Mouse (Mus musculus): ENCODE data around the gene Dhx8. TPM values are rescaled to one million over a fixed set of nuclear protein-coding genes. Genes with fewer than 3 reads are reported as not detected.

Dhx8 gene
- total and polyA plus RNA-seq, 3 experiments, result 33.1 to 44.7 TPM; not detected in 1

- Histone ChIP-seq H3K36me3 (ENCODE audit: control insufficient read depth in 1 of 2, insufficient read depth in 2 of 2, low read length in 2 of 2) (no peaks in the 10 kb centered on the region; a peak in 1 of 4 replicates), H3K4me1 (ENCODE audit: control insufficient read depth in 1 of 2, insufficient read depth in 2 of 2, low read length in 2 of 2) (no peaks in the 10 kb centered on the region), H3K4me3 (ENCODE audit: control insufficient read depth in 1 of 2, insufficient read depth in 1 of 2, low read depth in 2 of 2, low read length in 2 of 2) (no peak overlapping the region), H3K79me2 (ENCODE audit: control insufficient read depth, insufficient read depth, low read length, poor library complexity) (no peaks in the 10 kb centered on the region; the same call in 1 of the 2 replicates), H3K27ac (ENCODE audit: control insufficient read depth, low read depth, low read length) (no peak overlapping the region), H3K9ac (ENCODE audit: control insufficient read depth, low read depth, low read length, poor library complexity, severe bottlenecking) (no peak overlapping the region), H3K9me3 (replicated peaks; ENCODE audit: insufficient read depth, low read length) (no peaks in the 10 kb centered on the region), H3K27me3 (ENCODE audit: control insufficient read depth in 1 of 2, insufficient read depth in 2 of 2, low read length in 2 of 2) (peaks cover 0 to 11% of the 10 kb centered on the region in 2 experiments; a peak in 2 of 4 replicates)
- DNase-seq (ENCODE audit: low read depth, low spot score), result peak; percentile 82
- TF ChIP-seq CTCF (IDR thresholded peaks at IDR 0.05 in 2 of 3, conservative IDR thresholded peaks at IDR 0.05 in 1 of 3; ENCODE audit: control insufficient read depth in 1 of 3, insufficient read depth in 1 of 3, low read depth in 2 of 3, low read length in 3 of 3, poor library complexity in 1 of 3, severe bottlenecking in 1 of 3) (peak; percentile 87 to 99 (median 89)), POLR2A (IDR thresholded peaks at IDR 0.05; ENCODE audit: control insufficient read depth in 1 of 2, insufficient read depth in 1 of 2, low read depth in 1 of 2, low read length in 2 of 2, poor library complexity in 1 of 2) (no peak), SMC3 (IDR thresholded peaks at IDR 0.05; ENCODE audit: low read depth, low read length) (0 out of 2 replicates have a peak, but pooled peaks have one; percentile 28), RAD21 (IDR thresholded peaks at IDR 0.05; ENCODE audit: low read depth, low read length) (peak; percentile 16)
These were observed 81.8 kb downstream of the Dhx8 start for GRCm38 (mm10) chr11:101814375-101815102.

GRCm38 (mm10) chr11:101815103-101816085, 82.7 kb downstream of the Dhx8 start:
- peaks cover 0 to 11% of the 10 kb centered on the region in 2 experiments; a peak in 2 of 4 replicates for H3K27me3 ChIP-seq (ENCODE audit: control insufficient read depth in 1 of 2, insufficient read depth in 2 of 2, low read length in 2 of 2)

More at GRCm38 (mm10) chr11:101815103-101816085, 82.7 kb downstream of the Dhx8 start:
- TF ChIP-seq NELFE (IDR thresholded peaks at IDR 0.05; ENCODE audit: low read depth, low read length) (no peak), MYC (IDR thresholded peaks at IDR 0.05; ENCODE audit: low read depth, low read length) (no peak), E2F4 (IDR thresholded peaks at IDR 0.05; ENCODE audit: borderline replicate concordance, low read depth, low read length) (no peak), EP300 (IDR thresholded peaks at IDR 0.05; ENCODE audit: low read depth in 1 of 2, low read length in 2 of 2) (no peak), GABPA (IDR thresholded peaks at IDR 0.05; ENCODE audit: low read depth, low read length) (no peak), TBP (IDR thresholded peaks at IDR 0.05; ENCODE audit: low read depth, low read length) (no peak)
- no peak overlapping the region for H3K4me3 ChIP-seq (ENCODE audit: control insufficient read depth in 1 of 2, insufficient read depth in 1 of 2, low read depth in 2 of 2, low read length in 2 of 2)
- H3K36me3 ChIP-seq (ENCODE audit: control insufficient read depth in 1 of 2, insufficient read depth in 2 of 2, low read length in 2 of 2), result no peaks in the 10 kb centered on the region; a peak in 1 of 4 replicates
- no peaks in the 10 kb centered on the region; the same call in 1 of the 2 replicates for H3K79me2 ChIP-seq (ENCODE audit: control insufficient read depth, insufficient read depth, low read length, poor library complexity)
- no peak for DNase-seq (ENCODE audit: low read depth, low spot score)
- H3K4me1 ChIP-seq (ENCODE audit: control insufficient read depth in 1 of 2, insufficient read depth in 2 of 2, low read length in 2 of 2), result no peaks in the 10 kb centered on the region
- H3K9ac ChIP-seq (ENCODE audit: control insufficient read depth, low read depth, low read length, poor library complexity, severe bottlenecking), result no peak overlapping the region
- H3K27ac ChIP-seq (ENCODE audit: control insufficient read depth, low read depth, low read length), result no peak overlapping the region
- H3K9me3 ChIP-seq (replicated peaks; ENCODE audit: insufficient read depth, low read length), result no peaks in the 10 kb centered on the region

Other genes starting within 250 kb of the Dhx8 start
- 35.3 and 37.1 TPM in 2 replicates for gene Brca1, start 181.0 kb upstream of the Dhx8 start, total RNA-seq (2012; rRNA removed)
- 1,000 to 10,000 TPM in 1 of 2 experiments, 10 to 100 TPM in 1; 25.7 to 1,155 TPM for gene Brca1, start 181.0 kb upstream of the Dhx8 start, polyA plus RNA-seq (2012; ENCODE audit: insufficient read depth in 1 of 2, insufficient read length in 2 of 2, low read depth in 1 of 2, low replicate concordance in 2 of 2, missing spikeins in 1 of 2)
- gene Nbr1, start 180.8 kb upstream of the Dhx8 start, total RNA-seq (2012; rRNA removed), result 38.6 and 39.4 TPM in 2 replicates
- 10 to 100 TPM in 1 of 2 experiments, not detected in 1; 52.3 TPM for gene Nbr1, start 180.8 kb upstream of the Dhx8 start, polyA plus RNA-seq (2012; ENCODE audit: insufficient read depth in 1 of 2, insufficient read length in 2 of 2, low read depth in 1 of 2, low replicate concordance in 2 of 2, missing spikeins in 1 of 2)
- gene Tmem106a, start 150.7 kb upstream of the Dhx8 start, total RNA-seq (2012; rRNA removed), result 0.23 and 0.36 TPM in 2 replicates
- gene Tmem106a, start 150.7 kb upstream of the Dhx8 start, polyA plus RNA-seq (2012; ENCODE audit: insufficient read depth in 1 of 2, insufficient read length in 2 of 2, low read depth in 1 of 2, low replicate concordance in 2 of 2, missing spikeins in 1 of 2), result under 1 TPM in 1 of 2 experiments, not detected in 1; 0.81 TPM
- gene Gm11634, start 133.7 kb upstream of the Dhx8 start, total RNA-seq (2012; rRNA removed), result not detected in 2 replicates
- not detected for gene Gm11634, start 133.7 kb upstream of the Dhx8 start, polyA plus RNA-seq (2012; ENCODE audit: insufficient read depth in 1 of 2, insufficient read length in 2 of 2, low read depth in 1 of 2, low replicate concordance in 2 of 2, missing spikeins in 1 of 2)
- gene Rdm1, start 105.7 kb upstream of the Dhx8 start, total RNA-seq (2012; rRNA removed), result 6.5 and 6.7 TPM in 2 replicates
- 1 to 10 TPM in 1 of 2 experiments, not detected in 1; 6.8 TPM for gene Rdm1, start 105.7 kb upstream of the Dhx8 start, polyA plus RNA-seq (2012; ENCODE audit: insufficient read depth in 1 of 2, insufficient read length in 2 of 2, low read depth in 1 of 2, low replicate concordance in 2 of 2, missing spikeins in 1 of 2)
- gene Arl4d, start 67.4 kb upstream of the Dhx8 start, total RNA-seq (2012; rRNA removed), result 0.23 and 0.33 TPM in 2 replicates
- under 1 TPM in 1 of 2 experiments, not detected in 1; 0.17 TPM for gene Arl4d, start 67.4 kb upstream of the Dhx8 start, polyA plus RNA-seq (2012; ENCODE audit: insufficient read depth in 1 of 2, insufficient read length in 2 of 2, low read depth in 1 of 2, low replicate concordance in 2 of 2, missing spikeins in 1 of 2)
- gene Etv4, start 52.5 kb downstream of the Dhx8 start, total RNA-seq (2012; rRNA removed), result 16.5 and 19.1 TPM in 2 replicates
- gene Etv4, start 52.5 kb downstream of the Dhx8 start, polyA plus RNA-seq (2012; ENCODE audit: insufficient read depth in 1 of 2, insufficient read length in 2 of 2, low read depth in 1 of 2, low replicate concordance in 2 of 2, missing spikeins in 1 of 2), result 10 to 100 TPM in 1 of 2 experiments, not detected in 1; 22.1 TPM
- gene Meox1, start 161.5 kb downstream of the Dhx8 start, total RNA-seq (2012; rRNA removed), result not detected in 2 replicates
- not detected for gene Meox1, start 161.5 kb downstream of the Dhx8 start, polyA plus RNA-seq (2012; ENCODE audit: insufficient read depth in 1 of 2, insufficient read length in 2 of 2, low read depth in 1 of 2, low replicate concordance in 2 of 2, missing spikeins in 1 of 2)
- gene Sost, start 234.1 kb downstream of the Dhx8 start, total RNA-seq (2012; rRNA removed), result not detected in 2 replicates
- gene Sost, start 234.1 kb downstream of the Dhx8 start, polyA plus RNA-seq (2012; ENCODE audit: insufficient read depth in 1 of 2, insufficient read length in 2 of 2, low read depth in 1 of 2, low replicate concordance in 2 of 2, missing spikeins in 1 of 2), result not detected